Mouse (Mus musculus) MEL (cell line): ENCODE measurements around the gene Ctnnbl1.

Experiments
- CHD2 ChIP-seq: IDR thresholded peaks from 2 replicates; pipeline ENCODE4 v1.6.1; 2011; ENCODE audit warnings: low read length, improper control_type of control experiment
- CTCF ChIP-seq, 3 experiments: IDR thresholded peaks in 2 of 3; conservative IDR thresholded peaks in 1 of 3; 2 replicates each; pipeline ENCODE4 v1.5.1; 2011 to 2012; ENCODE audit warnings: low read length in 3 of 3, low read depth in 2 of 3, mild to moderate bottlenecking in 2 of 3, improper control_type of control experiment in 1 of 3, inconsistent platforms in 1 of 3, mixed read lengths in 1 of 3, moderate library complexity in 1 of 3; ENCODE audit not compliant: control insufficient read depth in 1 of 3, insufficient read depth in 1 of 3, poor library complexity in 1 of 3, severe bottlenecking in 1 of 3
- E2F4 ChIP-seq: IDR thresholded peaks from 2 replicates; pipeline ENCODE4 v1.6.1; 2011; ENCODE audit warnings: low read depth, low read length, improper control_type of control experiment, borderline replicate concordance
- EP300 ChIP-seq, 2 experiments: IDR thresholded peaks; 2 replicates each; pipeline ENCODE4 v1.6.1; 2011; ENCODE audit warnings: improper control_type of control experiment in 2 of 2, low read length in 2 of 2, low read depth in 1 of 2, mild to moderate bottlenecking in 1 of 2
- ETS1 ChIP-seq: IDR thresholded peaks from 2 replicates; pipeline ENCODE4 v1.6.1; 2012; ENCODE audit warnings: low read depth, mild to moderate bottlenecking, inconsistent platforms, low read length, improper control_type of control experiment, moderate library complexity
- GABPA ChIP-seq: IDR thresholded peaks from 2 replicates; pipeline ENCODE4 v1.6.1; 2012; ENCODE audit warnings: low read depth, mild to moderate bottlenecking, inconsistent platforms, low read length, improper control_type of control experiment, moderate library complexity
- GATA1 ChIP-seq: IDR thresholded peaks from 2 replicates; pipeline ENCODE4 v1.6.1; 2011; ENCODE audit warnings: low read depth, low read length, improper control_type of control experiment
- KAT2A ChIP-seq: conservative IDR thresholded peaks from 2 replicates; pipeline ENCODE4 v1.6.1; 2012; ENCODE audit warnings: low read depth, low read length, improper control_type of control experiment, inconsistent platforms
- POLR2A ChIP-seq, 2 experiments: IDR thresholded peaks; 2 replicates each; pipeline ENCODE4 v1.6.1; 2011 to 2012; ENCODE audit warnings: low read length in 2 of 2, mild to moderate bottlenecking in 2 of 2, control low read depth in 1 of 2, improper control_type of control experiment in 1 of 2, low read depth in 1 of 2, moderate library complexity in 1 of 2; ENCODE audit not compliant: control insufficient read depth in 1 of 2, insufficient read depth in 1 of 2, poor library complexity in 1 of 2
- POLR2AphosphoS2 ChIP-seq: IDR thresholded peaks from 2 replicates; pipeline ENCODE4 v1.6.1; 2011; ENCODE audit warnings: low read length, improper control_type of control experiment
- POLR2AphosphoS5 ChIP-seq: IDR thresholded peaks from 2 replicates; pipeline ENCODE4 v1.6.1; 2012; ENCODE audit warnings: low read depth, borderline replicate concordance, mild to moderate bottlenecking, inconsistent platforms, low read length, moderate library complexity, mixed read lengths
- USF1 ChIP-seq: IDR thresholded peaks from 2 replicates; pipeline ENCODE4 v1.6.1; 2014; ENCODE audit warnings: low read depth, mild to moderate bottlenecking, inconsistent platforms, low read length, improper control_type of control experiment, moderate library complexity

DNA sequence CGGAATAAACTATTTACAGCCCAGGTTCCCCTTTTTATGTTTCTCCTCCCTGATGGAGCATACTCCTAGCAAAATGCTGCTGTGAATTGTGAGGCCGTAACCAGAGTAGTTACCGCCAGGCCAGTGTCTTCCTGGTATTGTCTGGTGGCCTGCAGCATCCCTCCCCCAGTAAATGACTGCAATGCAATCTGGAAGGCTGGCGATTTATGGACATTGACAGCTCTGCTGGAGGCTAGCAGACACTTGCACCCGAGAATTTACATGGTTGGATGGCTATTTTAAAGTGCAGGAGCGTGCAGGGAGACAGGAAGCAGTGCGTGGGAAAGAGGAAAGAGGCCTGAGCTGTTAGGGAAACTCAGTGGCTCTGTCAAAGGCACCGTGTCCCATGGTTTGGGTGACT lies 99.8 kb downstream of the Ctnnbl1 start:
- TF ChIP-seq CHD2 (no peak), POLR2AphosphoS5 (no peak), E2F4 (no peak), CTCF (IDR thresholded peaks at IDR 0.05 in 2 of 3, conservative IDR thresholded peaks at IDR 0.05 in 1 of 3; ENCODE audit: control insufficient read depth in 1 of 3, insufficient read depth in 1 of 3, low read depth in 2 of 3, low read length in 3 of 3, poor library complexity in 1 of 3, severe bottlenecking in 1 of 3) (no peak), ETS1 (no peak), EP300 (IDR thresholded peaks at IDR 0.05; ENCODE audit: low read depth in 1 of 2, low read length in 2 of 2) (no peak), POLR2A (IDR thresholded peaks at IDR 0.05; ENCODE audit: control insufficient read depth in 1 of 2, insufficient read depth in 1 of 2, low read depth in 1 of 2, low read length in 2 of 2, poor library complexity in 1 of 2) (no peak), USF1 (no peak), POLR2AphosphoS2 (no peak), GATA1 (no peak), KAT2A (no peak), GABPA (no peak)
